Mouse (Mus musculus) large intestine, adult 2 months (tissue): ENCODE results near the gene Wasl. TPM values are rescaled to one million over a fixed set of nuclear protein-coding genes. Genes with fewer than 3 reads are reported as not detected.

Experiments used
- DNase-seq: peaks from one replicate; pipeline ENCODE4 v3.0.0-alpha.2; 2012; ENCODE audit warnings: low read depth, low spot score
- WGBS: fragments of 180-500 bp; shearing (Covaris S2); methylation state at CpG from one replicate; pipeline ENCODE4 v1.1.7; 2018; 5-methylcytosine and 5-hydroxymethylcytosine counted together
- polyA plus RNA-seq: library from polyadenylated mRNA; depleted of rRNA; stranded (reverse); fragments of >200 nt; gene quantifications from 2 replicates; pipeline ENCODE4 v1.2.3, GENCODE M21; 2012

The Wasl gene
- polyA plus RNA-seq, 1 experiment: 16.9 TPM

DNA sequence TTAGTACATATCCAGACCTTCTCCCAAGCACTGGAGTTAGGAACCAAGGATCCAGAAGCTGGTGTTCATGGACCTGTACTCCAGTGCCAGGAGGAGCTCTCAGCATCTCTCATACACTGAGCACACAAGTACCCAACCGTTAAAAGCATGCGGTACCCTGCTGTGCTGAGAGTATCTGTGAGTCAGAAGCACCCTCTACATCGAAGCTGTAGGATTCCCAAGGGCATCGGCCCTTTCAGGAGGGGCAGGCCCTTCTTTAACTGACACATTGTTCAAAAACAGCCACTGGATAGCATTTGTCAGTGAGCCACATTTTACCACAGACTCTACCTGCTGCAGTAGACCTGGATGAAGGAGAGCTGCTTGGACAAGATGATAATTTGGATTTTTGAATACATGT is 56.7 kb downstream of the Wasl start:
- WGBS: 77% methylated on average over 4 of the region's 4 CpGs
- no peak for DNase-seq

GRCm38 (mm10) chr6:24607531-24607930 is 57.3 kb downstream of the Wasl start:
- 64% methylated on average over 15 of the region's 15 CpGs for WGBS
- no peak for DNase-seq

DNA sequence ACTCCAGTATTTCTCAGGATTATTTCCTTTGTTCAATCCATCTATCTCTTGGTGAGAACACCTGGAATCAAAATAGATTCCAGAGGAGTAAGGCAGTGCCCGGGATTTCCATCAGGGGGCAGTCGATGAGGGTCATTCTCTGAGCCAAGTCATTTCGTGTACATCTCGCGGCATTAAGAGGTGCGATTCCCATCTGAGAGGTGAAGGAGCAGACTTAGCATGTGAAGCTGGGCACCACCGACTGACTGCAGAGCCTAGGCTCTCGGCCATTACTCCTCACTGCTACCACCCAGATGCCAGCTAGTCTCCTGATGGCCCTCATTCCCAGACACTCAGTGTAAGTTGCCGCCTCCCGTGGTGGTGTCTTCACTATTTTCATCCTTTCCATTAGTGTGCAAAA is 58.3 kb downstream of the Wasl start:
- WGBS: 70% methylated on average over 10 of the region's 10 CpGs
- DNase-seq: no peak

DNA sequence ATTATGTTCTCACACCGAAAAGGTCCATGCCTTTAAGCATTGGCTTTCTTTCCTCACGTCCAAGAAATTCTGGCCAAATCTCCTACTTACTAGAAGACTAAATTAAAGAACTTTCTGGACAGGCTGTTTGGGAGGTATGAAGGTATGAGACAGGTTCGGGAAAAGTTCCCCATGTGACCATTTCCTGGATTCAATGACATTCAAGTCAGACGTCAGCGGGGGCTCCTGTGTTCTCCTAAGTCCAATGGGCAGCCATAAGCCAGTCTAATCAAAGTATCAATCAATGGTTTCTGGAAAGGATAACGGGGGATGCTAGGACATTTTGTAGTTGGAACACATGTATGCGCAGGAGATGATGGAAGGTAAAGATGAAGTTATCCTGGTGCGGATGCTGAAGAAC is 59.2 kb downstream of the Wasl start:
- 92% methylated on average over 8 of the region's 8 CpGs for WGBS
- DNase-seq: no peak

- WGBS: 89% methylated on average over 7 of the region's 7 CpGs
Observed at GRCm38 (mm10) chr6:24604289-24604688, 60.5 kb downstream of the Wasl start.

DNA sequence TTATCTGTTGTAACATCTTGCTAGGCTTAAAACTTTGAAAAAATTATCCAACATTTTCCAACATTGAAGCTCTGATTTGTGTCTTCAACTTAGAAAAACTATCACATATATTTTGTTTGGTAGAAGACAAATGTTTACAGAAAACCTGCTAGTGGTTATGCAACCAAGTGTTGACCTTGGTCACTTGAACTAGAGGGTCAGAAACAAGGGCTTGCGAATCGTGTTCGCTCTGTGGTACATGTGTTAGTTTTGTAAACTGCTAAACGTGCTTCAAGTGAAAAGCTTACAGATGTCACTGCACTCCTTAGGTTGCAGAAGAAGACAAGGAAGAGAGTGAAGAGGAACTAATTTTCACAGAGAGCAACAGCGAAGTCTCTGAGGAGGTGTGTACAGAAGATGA is 61.8 kb downstream of the Wasl start:
- no peak for DNase-seq
- 77% methylated on average over 5 of the region's 5 CpGs for WGBS

More at GRCm38 (mm10) chr6:24604289-24604688, 60.5 kb downstream of the Wasl start:
- no peak for DNase-seq

GRCm38 (mm10) chr6:24602351-24602750 is 62.5 kb downstream of the Wasl start:
- WGBS: 81% methylated on average over 3 of the region's 3 CpGs
- DNase-seq: no peak

DNA sequence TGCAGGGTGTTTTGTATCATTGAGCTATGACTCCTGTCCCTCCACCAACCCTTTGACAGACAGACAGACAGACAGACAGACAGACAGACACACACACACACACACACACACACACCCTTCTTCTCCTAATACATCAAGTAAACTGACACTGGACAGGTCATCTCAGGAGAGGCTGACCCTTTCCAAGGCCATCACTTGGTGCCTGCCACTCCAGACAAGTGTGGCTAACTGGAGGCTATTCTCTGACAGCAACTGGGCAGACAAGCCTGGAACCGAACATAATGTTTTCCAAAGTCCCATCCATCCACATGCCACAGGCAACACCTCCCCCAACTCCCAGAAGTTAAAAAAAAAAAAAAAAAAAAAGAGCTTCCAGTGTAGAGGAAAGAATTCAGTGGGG is 63.1 kb downstream of the Wasl start:
- WGBS: 46% methylated on average over 1 of the region's 1 CpGs
- no peak for DNase-seq

- no peak for DNase-seq
- WGBS: 76% methylated on average over 4 of the region's 4 CpGs
Observed at GRCm38 (mm10) chr6:24600726-24601125, 64.1 kb downstream of the Wasl start.

DNA sequence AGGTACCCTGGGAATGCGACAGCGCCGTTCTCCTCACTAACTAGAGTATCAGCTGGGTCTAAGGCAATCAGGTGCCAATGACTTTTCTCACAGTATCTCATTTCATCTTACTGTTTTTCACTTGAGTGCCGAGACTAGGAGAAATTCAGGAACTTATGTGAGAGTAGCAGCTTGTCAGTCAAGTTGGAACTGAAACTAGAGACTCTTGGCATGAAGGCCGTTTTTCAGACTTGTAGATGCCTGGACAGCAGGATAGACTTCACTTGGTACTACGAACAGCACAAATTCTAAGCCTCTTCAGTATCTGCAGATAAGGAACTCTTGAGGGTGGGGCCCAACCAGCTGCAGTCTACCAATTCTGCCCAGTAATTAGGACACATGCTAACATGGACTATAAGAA is 64.7 kb downstream of the Wasl start:
- 84% methylated on average over 6 of the region's 6 CpGs for WGBS
- no peak for DNase-seq

GRCm38 (mm10) chr6:24599639-24600038 is 65.2 kb downstream of the Wasl start:
- no peak for DNase-seq
- WGBS: 87% methylated on average over 5 of the region's 5 CpGs

- DNase-seq: no peak
- 90% methylated on average over 6 of the region's 6 CpGs for WGBS
Observed at GRCm38 (mm10) chr6:24599179-24599578, 65.6 kb downstream of the Wasl start.

- no peak for DNase-seq
- 83% methylated on average over 10 of the region's 10 CpGs for WGBS
Observed at GRCm38 (mm10) chr6:24597500-24597899, 67.3 kb downstream of the Wasl start, which contains the start of gene Lmod2. Gene Lmod2, plus strand, starts transcription at chr6:24597762.

- 46% methylated on average over 10 of the region's 10 CpGs for WGBS
- DNase-seq: no peak
Observed at GRCm38 (mm10) chr6:24591525-24592218, 73.1 kb downstream of the Wasl start.

- WGBS: 92% methylated on average over 5 of the region's 5 CpGs
- no peak for DNase-seq
Observed at GRCm38 (mm10) chr6:24590282-24590681, 74.5 kb downstream of the Wasl start.

- DNase-seq: no peak
- 54% methylated on average over 3 of the region's 3 CpGs for WGBS
Observed at GRCm38 (mm10) chr6:24586885-24587284, 77.9 kb downstream of the Wasl start.

DNA sequence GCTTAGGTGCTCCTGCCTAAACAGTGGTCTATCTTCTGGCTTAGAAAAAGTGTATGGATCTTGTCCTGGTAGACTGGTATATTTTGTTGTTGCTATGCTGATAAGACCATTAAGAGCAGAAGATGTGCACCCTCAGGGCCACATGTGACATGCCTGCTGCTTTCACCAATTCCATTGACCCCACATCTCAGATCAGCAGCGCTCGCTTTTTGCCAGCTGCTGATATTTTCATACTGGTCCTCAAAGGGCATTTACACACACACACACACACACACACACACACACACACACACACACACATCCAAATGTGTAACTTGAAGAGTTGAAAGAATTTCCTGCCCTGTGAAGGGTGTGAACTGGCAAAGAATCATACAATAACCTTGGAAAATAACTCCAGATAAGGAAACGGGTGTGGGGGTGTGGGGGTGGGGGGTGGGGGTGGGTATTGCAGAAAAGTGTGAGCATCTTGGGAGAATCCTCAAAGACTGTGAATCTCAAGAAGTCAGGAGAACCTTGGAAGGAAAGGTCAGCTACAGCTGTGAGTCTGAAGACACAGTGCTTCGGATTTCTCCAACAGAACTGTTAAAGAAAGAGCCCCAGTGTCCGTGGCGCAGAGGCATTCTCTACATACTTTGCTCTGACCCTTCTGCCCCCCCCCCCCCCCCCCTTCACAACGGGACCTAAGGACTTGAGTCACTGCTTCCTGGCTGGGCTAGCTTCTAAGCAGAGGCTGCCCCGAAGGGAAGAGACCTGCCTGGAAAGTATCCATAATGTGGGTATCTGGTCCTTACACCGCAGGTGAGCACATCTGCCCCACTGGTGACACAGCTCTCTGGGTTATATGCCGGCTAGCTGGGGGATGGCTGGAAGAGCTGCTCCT is 79.1 kb downstream of the Wasl start:
- 48% methylated on average over 10 of the region's 10 CpGs for WGBS
- DNase-seq: no peak

GRCm38 (mm10) chr6:24583456-24583855 is 81.4 kb downstream of the Wasl start:
- WGBS: 67% methylated on average over 3 of the region's 3 CpGs
- DNase-seq: no peak

GRCm38 (mm10) chr6:24573319-24573718 is 91.5 kb downstream of the Wasl start:
- DNase-seq: no peak

- whole genome bisulfite sequencing: 90% methylated on average over 14 of the region's 14 CpGs
- DNase-seq: no peak
Observed at GRCm38 (mm10) chr6:24572431-24572830, 92.4 kb downstream of the Wasl start.

GRCm38 (mm10) chr6:24571126-24571525 is 93.7 kb downstream of the Wasl start:
- no peak for DNase-seq
- WGBS: 67% methylated on average over 6 of the region's 6 CpGs
